Mouse (Mus musculus) CH12.LX (cell line): ENCODE measurements around the gene Hipk1.

Source experiments
- ELF1 ChIP-seq: IDR thresholded peaks from 2 replicates; pipeline ENCODE4 v1.6.1; 2014; ENCODE audit warnings: low read depth, mild to moderate bottlenecking, inconsistent platforms, low read length, improper control_type of control experiment
- EP300 ChIP-seq: IDR thresholded peaks from 2 replicates; pipeline ENCODE4 v1.6.1; 2011; ENCODE audit warnings: low read length, improper control_type of control experiment
- POLR2A ChIP-seq: IDR thresholded peaks from 2 replicates; pipeline ENCODE4 v1.6.1; 2011; ENCODE audit warnings: low read depth, mild to moderate bottlenecking, improper control_type of control experiment, low read length
- TBP ChIP-seq: conservative IDR thresholded peaks from 2 replicates; pipeline ENCODE4 v1.6.1; 2011; ENCODE audit warnings: low read depth, low read length, improper control_type of control experiment

DNA sequence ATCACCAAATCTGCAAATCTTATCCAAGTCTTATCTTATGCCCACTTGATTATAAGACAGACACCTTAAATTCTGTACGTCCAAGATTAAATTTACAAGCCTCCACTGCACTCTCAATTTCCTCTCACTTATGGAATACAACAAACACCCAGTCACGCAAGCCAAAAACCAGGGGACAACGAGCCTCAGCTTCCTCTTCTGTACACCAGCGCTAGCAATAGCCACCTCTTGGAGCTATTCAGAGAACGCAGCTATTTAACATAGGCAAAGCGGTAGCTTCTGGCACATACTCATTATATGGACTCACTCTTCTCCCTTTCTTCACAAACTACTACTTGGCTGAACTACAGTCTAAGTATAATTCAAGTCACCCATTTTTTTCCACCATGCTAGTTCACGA is 12.2 kb downstream of the Hipk1 start:
- TF ChIP-seq EP300 (peak; percentile 5; the same call in 1 of the 2 replicates), POLR2A (no peak), TBP (no peak), ELF1 (no peak)
